Mouse (Mus musculus) limb, embryonic 12.5 days (tissue): ENCODE data around the gene Esyt1. TPM values are rescaled to one million over a fixed set of nuclear protein-coding genes. Genes with fewer than 3 reads are reported as not detected.

ENCODE experiments used
- ATAC-seq: fragments of 200-750 bp; cut with Nextera tagmentation; 2 replicates; pipeline ENCODE4 v1.8.0; 2017; ENCODE audit warnings: low read depth, moderate TSS enrichment; ENCODE audit not compliant: insufficient number of reproducible peaks, insufficient read depth, low FRiP score, low TSS enrichment
- H3K27ac ChIP-seq: fragments of 300-500 bp; sonication (generic); 2 replicates; pipeline ENCODE4 v1.5.1; 2016; ENCODE audit warnings: mild to moderate bottlenecking, moderate library complexity
- H3K27me3 ChIP-seq: fragments of 300-500 bp; sonication (generic); 2 replicates; pipeline ENCODE4 v1.6.1; 2016; ENCODE audit warnings: mild to moderate bottlenecking, moderate library complexity
- H3K36me3 ChIP-seq: fragments of 300-500 bp; sonication (generic); 2 replicates; pipeline ENCODE4 v1.6.1; 2016; ENCODE audit warnings: mild to moderate bottlenecking, moderate library complexity
- H3K4me1 ChIP-seq: fragments of 300-500 bp; sonication (generic); replicated peaks from 2 replicates; pipeline ENCODE4 v1.6.1; 2016
- H3K4me2 ChIP-seq: fragments of 300-500 bp; sonication (generic); 2 replicates; pipeline ENCODE4 v1.6.1; 2016; ENCODE audit warnings: mild to moderate bottlenecking, moderate library complexity
- H3K4me3 ChIP-seq: fragments of 300-500 bp; sonication (generic); replicated peaks from 2 replicates; pipeline ENCODE4 v1.5.1; 2016; ENCODE audit warnings: mild to moderate bottlenecking
- H3K9ac ChIP-seq: fragments of 300-500 bp; sonication (generic); replicated peaks from 2 replicates; pipeline ENCODE4 v1.6.1; 2016; ENCODE audit warnings: mild to moderate bottlenecking, moderate library complexity
- H3K9me3 ChIP-seq: fragments of 300-500 bp; sonication (generic); 2 replicates; pipeline ENCODE4 v1.6.1; 2016; ENCODE audit warnings: mild to moderate bottlenecking, moderate library complexity
- WGBS: fragments of 180-500 bp; shearing (Covaris S2); methylation state at CpG from one replicate; pipeline ENCODE4 v1.1.7; 2016; 5-methylcytosine and 5-hydroxymethylcytosine counted together
- microRNA-seq: library from miRNA; unstranded; fragments of <30 nt; microRNA quantifications from one replicate; pipeline ENCODE4, GENCODE M21; 2017
- polyA plus RNA-seq: library from polyadenylated mRNA; unstranded; fragments of >200 nt; fragmentation: Nextera tagmentation; extraction: Ambion mirVana; gene quantifications from 2 replicates; pipeline ENCODE4 v1.2.1, GENCODE M21; 2016

The Esyt1 gene
- polyA plus RNA-seq, 1 experiment from 2014 or later: 18.5 TPM

DNA sequence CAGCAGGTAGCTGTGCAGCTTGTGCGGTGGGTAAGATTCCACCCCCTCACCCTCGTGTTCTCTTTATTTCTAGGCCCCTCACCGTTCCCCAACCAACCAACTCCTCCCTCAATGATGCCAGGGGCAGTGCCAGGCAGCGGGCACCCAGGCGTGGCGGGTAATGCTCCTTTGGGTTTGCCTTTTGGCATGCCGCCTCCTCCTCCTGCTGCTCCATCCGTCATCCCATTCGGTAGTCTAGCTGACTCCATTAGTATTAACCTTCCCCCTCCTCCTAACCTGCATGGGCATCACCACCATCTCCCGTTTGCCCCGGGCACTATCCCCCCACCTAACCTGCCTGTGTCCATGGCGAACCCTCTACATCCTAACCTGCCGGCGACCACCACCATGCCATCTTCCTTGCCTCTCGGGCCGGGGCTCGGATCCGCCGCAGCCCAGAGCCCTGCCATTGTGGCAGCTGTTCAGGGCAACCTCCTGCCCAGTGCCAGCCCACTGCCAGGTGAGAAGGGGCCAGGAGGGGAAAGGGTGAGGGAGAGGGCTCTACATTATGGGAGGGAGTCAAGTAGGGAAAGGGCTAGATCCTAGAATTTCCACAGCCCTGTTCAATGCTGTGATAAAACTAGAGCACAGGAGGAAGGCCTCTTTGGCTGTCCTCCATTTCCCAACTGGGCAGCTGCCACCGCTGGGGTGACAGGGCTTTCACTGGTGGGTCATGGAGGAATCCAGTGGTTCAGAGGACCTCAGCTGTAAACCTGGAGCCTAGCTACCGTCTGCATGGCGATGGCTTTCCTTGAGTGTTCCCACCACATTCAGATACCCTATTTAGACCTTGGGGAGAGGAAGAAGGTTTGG lies 37.6 kb downstream of the Esyt1 start:
- no peak overlapping the region for H3K4me3 ChIP-seq
- no peaks in the 10 kb centered on the region for H3K27me3 ChIP-seq
- H3K9me3 ChIP-seq: no peaks in the 10 kb centered on the region
- WGBS: 93% methylated on average over 22 of the region's 22 CpGs
- ATAC-seq: no peak
- peaks cover 21% of the 10 kb centered on the region for H3K4me1 ChIP-seq
- H3K9ac ChIP-seq: peak overlapping the region; percentile 4; the same call in 1 of the 2 replicates
- H3K27ac ChIP-seq: no peak overlapping the region
- peaks cover 88% of the 10 kb centered on the region for H3K36me3 ChIP-seq
- H3K4me2 ChIP-seq: no peak overlapping the region

DNA sequence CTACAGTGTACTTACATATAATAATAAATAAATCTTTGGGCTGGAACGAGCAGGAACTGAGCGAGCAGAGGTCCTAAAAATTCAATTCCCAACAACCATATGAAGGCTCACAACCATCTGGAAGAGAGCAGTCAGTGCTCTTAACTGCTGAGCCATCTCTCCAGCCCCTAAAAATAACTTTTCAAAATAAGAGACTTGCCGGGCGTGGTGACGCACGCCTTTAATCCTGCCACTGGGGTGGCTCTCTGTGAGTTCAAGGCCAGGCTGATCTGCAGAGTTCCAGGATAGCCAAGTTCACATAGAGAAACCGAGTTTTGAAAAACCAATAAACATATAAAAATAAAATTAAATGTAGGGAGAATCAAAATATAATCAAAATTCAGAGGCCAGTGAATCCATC lies 39.3 kb downstream of the Esyt1 start:
- peaks cover 6% of the 10 kb centered on the region for H3K4me1 ChIP-seq
- H3K36me3 ChIP-seq: peaks cover 98% of the 10 kb centered on the region
- no peak overlapping the region for H3K4me2 ChIP-seq
- no peak overlapping the region for H3K9ac ChIP-seq
- no peaks in the 10 kb centered on the region for H3K9me3 ChIP-seq
- ATAC-seq: no peak
- no peak overlapping the region for H3K27ac ChIP-seq
- H3K27me3 ChIP-seq: no peaks in the 10 kb centered on the region
- 90% methylated on average over 7 of the region's 7 CpGs for WGBS
- H3K4me3 ChIP-seq: no peak overlapping the region

DNA sequence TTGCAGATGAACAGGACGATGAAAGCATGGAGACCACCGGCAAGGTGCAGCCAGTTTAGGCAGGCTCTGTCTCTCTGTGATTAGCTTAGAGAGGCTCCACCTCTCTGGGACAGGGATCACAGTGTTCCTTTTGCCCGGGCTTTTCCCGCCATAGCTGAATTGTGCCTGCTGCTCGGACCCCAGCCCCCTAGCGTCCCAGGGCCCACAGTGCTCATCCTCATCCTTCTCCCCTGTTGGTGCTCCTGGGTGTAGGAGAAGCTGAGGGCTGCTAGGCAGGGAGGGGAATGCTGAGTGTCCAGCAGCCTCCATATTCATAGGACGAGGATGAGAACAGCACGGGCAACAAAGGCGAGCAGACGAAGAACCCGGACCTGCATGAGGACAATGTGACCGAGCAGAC lies 51.3 kb downstream of the Esyt1 start:
- H3K9ac ChIP-seq: no peak overlapping the region
- WGBS: 91% methylated on average over 12 of the region's 12 CpGs
- no peak overlapping the region for H3K4me2 ChIP-seq
- H3K4me3 ChIP-seq: no peak overlapping the region
- no peak overlapping the region for H3K27ac ChIP-seq
- no peaks in the 10 kb centered on the region for H3K4me1 ChIP-seq
- no peaks in the 10 kb centered on the region for H3K27me3 ChIP-seq
- ATAC-seq: no peak
- H3K9me3 ChIP-seq: no peaks in the 10 kb centered on the region
- peaks cover 98% of the 10 kb centered on the region for H3K36me3 ChIP-seq

DNA sequence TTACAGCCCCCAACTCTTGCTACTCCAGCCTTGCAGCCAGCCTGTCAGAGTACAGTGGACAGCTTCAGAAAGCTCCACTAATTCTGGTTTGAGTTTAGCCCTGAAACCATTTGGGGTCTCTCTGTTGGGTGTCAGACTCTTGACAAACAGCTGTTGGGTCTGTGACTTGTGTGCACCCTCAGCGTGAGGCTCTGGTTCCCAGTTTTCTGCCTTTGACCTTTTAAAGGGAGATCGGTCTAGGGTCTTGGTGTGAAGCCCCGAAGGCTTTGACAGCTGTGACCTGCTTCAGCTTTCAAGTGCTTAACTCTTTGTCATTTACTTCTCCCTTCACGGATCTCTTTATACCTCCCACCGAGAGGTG lies 65.4 kb downstream of the Esyt1 start:
- Histone ChIP-seq H3K27ac (no peak overlapping the region), H3K4me3 (peak overlapping the region; percentile 95), H3K4me1 (peaks cover 11% of the 10 kb centered on the region), H3K4me2 (peak overlapping the region; percentile 87), H3K9me3 (no peaks in the 10 kb centered on the region), H3K27me3 (no peaks in the 10 kb centered on the region), H3K9ac (peak overlapping the region; percentile 97), H3K36me3 (peaks cover 44% of the 10 kb centered on the region)
- ATAC-seq: no peak
- 4% methylated on average over 5 of the region's 5 CpGs for WGBS

Small RNAs within 50 kb of the gene (microRNA-seq; reads per million reads assigned to microRNA genes)
- not detected for gene Gm47275
- gene Mir6916: not detected

Other genes starting within 250 kb of the Esyt1 start
- 0.20 TPM in 2 replicates for gene Il23a, start 227.1 kb downstream of the Esyt1 start, polyA plus RNA-seq
- gene Pan2, start 222.5 kb downstream of the Esyt1 start, polyA plus RNA-seq: 42.3 and 42.5 TPM in 2 replicates
- 351 and 359 TPM in 2 replicates for gene Cnpy2, start 203.4 kb downstream of the Esyt1 start, polyA plus RNA-seq
- gene Cs, start 188.1 kb downstream of the Esyt1 start, polyA plus RNA-seq: 178 and 181 TPM in 2 replicates
- gene Coq10a, start 156.9 kb downstream of the Esyt1 start, polyA plus RNA-seq: 15.5 and 15.8 TPM in 2 replicates
- gene Ankrd52, start 148.8 kb downstream of the Esyt1 start, polyA plus RNA-seq: 13.5 and 14.8 TPM in 2 replicates
- not detected in 2 replicates for gene Slc39a5, start 124.6 kb downstream of the Esyt1 start, polyA plus RNA-seq
- 65.1 and 65.2 TPM in 2 replicates for gene Nabp2, start 114.4 kb downstream of the Esyt1 start, polyA plus RNA-seq
- gene Rnf41, start 114.2 kb downstream of the Esyt1 start, polyA plus RNA-seq: 42.5 TPM in 2 replicates
- gene Smarcc2, start 66.6 kb downstream of the Esyt1 start, polyA plus RNA-seq: 105 and 120 TPM in 2 replicates
- 827 and 868 TPM in 2 replicates for gene Myl6, start 31.7 kb downstream of the Esyt1 start, polyA plus RNA-seq
- gene Myl6b, start 27.2 kb downstream of the Esyt1 start, polyA plus RNA-seq: 3.2 and 3.4 TPM in 2 replicates
- 18.1 and 21.4 TPM in 2 replicates for gene Zc3h10, start 21.9 kb upstream of the Esyt1 start, polyA plus RNA-seq
- gene Rpl41, start 23.4 kb upstream of the Esyt1 start, polyA plus RNA-seq: 3,599 and 3,605 TPM in 2 replicates
- gene Pa2g4, start 40.1 kb upstream of the Esyt1 start, polyA plus RNA-seq: 199 and 206 TPM in 2 replicates
- gene Erbb3, start 63.8 kb upstream of the Esyt1 start, polyA plus RNA-seq: 15.4 and 16.6 TPM in 2 replicates
- 753 and 757 TPM in 2 replicates for gene Rps26, start 100.9 kb upstream of the Esyt1 start, polyA plus RNA-seq
- gene Ikzf4, start 120.1 kb upstream of the Esyt1 start, polyA plus RNA-seq: 3.4 and 4.0 TPM in 2 replicates
- gene Suox, start 148.2 kb upstream of the Esyt1 start, polyA plus RNA-seq: 14.7 and 16.7 TPM in 2 replicates
- 72.7 and 78.2 TPM in 2 replicates for gene Rab5b, start 170.4 kb upstream of the Esyt1 start, polyA plus RNA-seq
- gene Pmel, start 178.3 kb upstream of the Esyt1 start, polyA plus RNA-seq: 0.71 and 1.2 TPM in 2 replicates
- gene Cdk2, start 179.2 kb upstream of the Esyt1 start, polyA plus RNA-seq: 147 and 161 TPM in 2 replicates
- gene Dgka, start 219.0 kb upstream of the Esyt1 start, polyA plus RNA-seq: 8.4 and 8.9 TPM in 2 replicates
- gene Pym1, start 222.0 kb upstream of the Esyt1 start, polyA plus RNA-seq: 54.2 and 55.2 TPM in 2 replicates